Mouse (Mus musculus) ES-E14 (cell line): ENCODE data around the gene Loxl1.

Experiments used
- CHD2 ChIP-seq: IDR thresholded peaks from 2 replicates; pipeline ENCODE4 v1.6.1; 2014; ENCODE audit warnings: mild to moderate bottlenecking, low read depth, low read length, inconsistent platforms
- HCFC1 ChIP-seq: IDR thresholded peaks from 2 replicates; pipeline ENCODE4 v1.6.1; 2012; ENCODE audit warnings: low read length, inconsistent platforms, borderline replicate concordance; ENCODE audit not compliant: insufficient read depth
- MAFK ChIP-seq: IDR thresholded peaks from 2 replicates; pipeline ENCODE4 v1.6.1; 2014; ENCODE audit warnings: mild to moderate bottlenecking, low read depth, low read length, inconsistent platforms; ENCODE audit not compliant: insufficient read depth
- ZNF384 ChIP-seq: IDR thresholded peaks from 2 replicates; pipeline ENCODE4 v1.6.1; 2012; ENCODE audit warnings: low read depth, low read length, inconsistent platforms

DNA sequence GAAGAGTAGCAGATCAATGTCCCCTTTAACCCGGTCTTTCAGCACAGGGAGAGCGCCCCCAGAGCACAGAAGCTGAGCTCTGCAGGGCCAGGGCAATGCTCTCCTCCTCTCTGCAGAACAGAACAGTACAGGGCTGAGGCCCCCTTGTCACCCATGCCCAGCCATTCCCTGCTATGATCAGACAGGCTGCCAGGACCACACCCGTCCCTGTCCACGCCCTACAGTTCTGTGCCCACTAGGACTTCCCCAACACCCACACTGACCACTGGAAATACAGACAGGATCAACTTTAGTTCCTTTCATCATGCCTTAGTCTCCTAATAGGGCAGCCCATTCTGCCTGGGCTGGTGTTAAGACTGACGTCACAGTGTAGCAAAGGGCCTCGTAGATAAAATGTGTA, 15.9 kb downstream of the Loxl1 start:
- no peak for TF ChIP-seq HCFC1
- no peak for TF ChIP-seq ZNF384
- TF ChIP-seq CHD2 = no peak
- TF ChIP-seq MAFK = no peak
